Mouse (Mus musculus): ENCODE data around the gene Stra6. TPM values are rescaled to one million over a fixed set of nuclear protein-coding genes. Genes with fewer than 3 reads are reported as not detected.

The Stra6 gene
- polyA plus RNA-seq, 1 experiment: not detected

GRCm38 (mm10) chr9:58196610-58197567, 133.3 kb downstream of the Stra6 start:
- TF ChIP-seq GATA1 (IDR thresholded peaks at IDR 0.05; ENCODE audit: low read length): no peak

GRCm38 (mm10) chr9:58197781-58198701, 134.5 kb downstream of the Stra6 start:
- no peak for TF ChIP-seq GATA1 (IDR thresholded peaks at IDR 0.05; ENCODE audit: low read length)

GRCm38 (mm10) chr9:58198801-58199371, 135.3 kb downstream of the Stra6 start:
- TF ChIP-seq GATA1 (IDR thresholded peaks at IDR 0.05; ENCODE audit: low read length): no peak

GRCm38 (mm10) chr9:58199381-58200269, 136.0 kb downstream of the Stra6 start:
- no peak for TF ChIP-seq GATA1 (IDR thresholded peaks at IDR 0.05; ENCODE audit: low read length)

- TF ChIP-seq GATA1 (IDR thresholded peaks at IDR 0.05; ENCODE audit: low read length): no peak
These were observed 136.9 kb downstream of the Stra6 start for GRCm38 (mm10) chr9:58200270-58201090.

GRCm38 (mm10) chr9:58201091-58201842, 137.7 kb downstream of the Stra6 start:
- TF ChIP-seq GATA1 (IDR thresholded peaks at IDR 0.05; ENCODE audit: low read length): no peak

- no peak for TF ChIP-seq GATA1 (IDR thresholded peaks at IDR 0.05; ENCODE audit: low read length)
These were observed 138.4 kb downstream of the Stra6 start for GRCm38 (mm10) chr9:58201861-58202549.

- TF ChIP-seq GATA1 (IDR thresholded peaks at IDR 0.05; ENCODE audit: low read length): no peak
These were observed 139.3 kb downstream of the Stra6 start for GRCm38 (mm10) chr9:58202676-58203453.

Other genes with a start within 250 kb of the Stra6 start
- gene Arid3b, start 227.0 kb upstream of the Stra6 start, polyA plus RNA-seq (2012): 4.5 and 8.4 TPM in 2 replicates
- 77.7 and 88.7 TPM in 2 replicates for gene Ubl7, start 152.8 kb upstream of the Stra6 start, polyA plus RNA-seq (2012)
- gene Sema7a, start 123.7 kb upstream of the Stra6 start, polyA plus RNA-seq (2012): 0.02 TPM in 1 of 2 replicates, not detected in the other
- gene Cyp11a1, start 57.4 kb upstream of the Stra6 start, polyA plus RNA-seq (2012): not detected in 2 replicates
- gene Ccdc33, start 55.0 kb downstream of the Stra6 start, polyA plus RNA-seq (2012): not detected in 2 replicates
- not detected in 2 replicates for gene Islr, start 140.5 kb downstream of the Stra6 start, polyA plus RNA-seq (2012)
- gene Islr2, start 140.5 kb downstream of the Stra6 start, polyA plus RNA-seq (2012): 0.05 and 0.09 TPM in 2 replicates
- 193 and 239 TPM in 2 replicates for gene Pml, start 186.0 kb downstream of the Stra6 start, polyA plus RNA-seq (2012)
- 4.7 and 5.7 TPM in 2 replicates for gene Stoml1, start 189.4 kb downstream of the Stra6 start, polyA plus RNA-seq (2012)
- gene Loxl1, start 249.4 kb downstream of the Stra6 start, polyA plus RNA-seq (2012): not detected in 2 replicates